Mouse (Mus musculus) myocyte (in vitro differentiated cells): ENCODE data around the gene Rrn3. TPM values are rescaled to one million over a fixed set of nuclear protein-coding genes. Genes with fewer than 3 reads are reported as not detected.
"Not testable (repeated sequence)": the region's sequence is repeated elsewhere in the genome, so short reads cannot be mapped to it uniquely, and the experiment has no call there.

Source experiments
- H3K27me3 ChIP-seq: one replicate; pipeline ENCODE4 v1.6.1; 2011; ENCODE audit not compliant: control insufficient read depth, insufficient read depth, insufficient read length
- H3K36me3 ChIP-seq: one replicate; pipeline ENCODE4 v1.6.1; 2011; ENCODE audit not compliant: control insufficient read depth, insufficient read depth
- H3K4me2 ChIP-seq: one replicate; pipeline ENCODE4 v1.6.1; 2011; ENCODE audit warnings: low read depth, control low read depth
- H3K4me3 ChIP-seq: one replicate; pipeline ENCODE4 v1.5.1; 2011; ENCODE audit warnings: mild to moderate bottlenecking, control low read depth, moderate library complexity
- H3K79me2 ChIP-seq: one replicate; pipeline ENCODE4 v1.6.1; 2011; ENCODE audit not compliant: control insufficient read depth, insufficient read depth
- H3ac ChIP-seq: one replicate; pipeline ENCODE4 v1.6.1; 2011; ENCODE audit not compliant: control insufficient read depth, insufficient read length
- CEBPB ChIP-seq: IDR thresholded peaks from 2 replicates; pipeline ENCODE4 v1.6.1; 2011; ENCODE audit warnings: mild to moderate bottlenecking, moderate library complexity; ENCODE audit not compliant: poor library complexity, insufficient read depth, severe bottlenecking
- E2F4 ChIP-seq: IDR thresholded peaks from one replicate; pipeline ENCODE4 v1.6.1; 2011; ENCODE audit warnings: mild to moderate bottlenecking, control low read depth, moderate library complexity; ENCODE audit not compliant: insufficient read depth
- MAX ChIP-seq: IDR thresholded peaks from one replicate; pipeline ENCODE4 v1.6.1; 2011; ENCODE audit warnings: low read depth, mild to moderate bottlenecking, control low read depth
- MYOD1 ChIP-seq, 3 experiments: IDR thresholded peaks; one replicate each; pipeline ENCODE4 v1.6.1; 2011; ENCODE audit warnings: control low read depth in 2 of 3, low read depth in 2 of 3, mild to moderate bottlenecking in 2 of 3, moderate library complexity in 1 of 3; ENCODE audit not compliant: insufficient read length in 2 of 3, control insufficient read depth in 1 of 3
- MYOG ChIP-seq, 3 experiments: IDR thresholded peaks; one replicate each; pipeline ENCODE4 v1.6.1; 2011; ENCODE audit warnings: control low read depth in 2 of 3, low read depth in 2 of 3, mild to moderate bottlenecking in 2 of 3; ENCODE audit not compliant: insufficient read length in 2 of 3, control insufficient read depth in 1 of 3, insufficient read depth in 1 of 3
- POLR2A ChIP-seq: IDR thresholded peaks from one replicate; pipeline ENCODE4 v1.6.1; 2011; ENCODE audit warnings: low read depth, mild to moderate bottlenecking, control low read depth, moderate library complexity; ENCODE audit not compliant: insufficient read length
- POLR2AphosphoS2 ChIP-seq: IDR thresholded peaks from one replicate; pipeline ENCODE4 v1.6.1; 2011; ENCODE audit warnings: low read depth, control low read depth; ENCODE audit not compliant: insufficient read length
- REST ChIP-seq: IDR thresholded peaks from one replicate; pipeline ENCODE4 v1.6.1; 2011; ENCODE audit warnings: mild to moderate bottlenecking, control low read depth, moderate library complexity; ENCODE audit not compliant: insufficient read depth, insufficient read length
- SRF ChIP-seq: IDR thresholded peaks from one replicate; pipeline ENCODE4 v1.6.1; 2011; ENCODE audit warnings: low read depth; ENCODE audit not compliant: control insufficient read depth, insufficient read length
- TCF12 ChIP-seq: IDR thresholded peaks from one replicate; pipeline ENCODE4 v1.6.1; 2011; ENCODE audit warnings: mild to moderate bottlenecking, control low read depth; ENCODE audit not compliant: poor library complexity, insufficient read depth, severe bottlenecking
- TCF3 ChIP-seq: IDR thresholded peaks from one replicate; pipeline ENCODE4 v1.6.1; 2011; ENCODE audit warnings: low read depth, control low read depth; ENCODE audit not compliant: insufficient read length
- USF1 ChIP-seq: IDR thresholded peaks from one replicate; pipeline ENCODE4 v1.6.1; 2011; ENCODE audit warnings: low read depth, mild to moderate bottlenecking, control low read depth, moderate library complexity
- polyA plus RNA-seq: library from polyadenylated mRNA; unstranded; fragments of >200 nt; fragmentation: generic; extraction: Trizol; gene quantifications from one replicate; pipeline ENCODE4 v1.2.1, GENCODE M21; 2012; ENCODE audit warnings: missing spikeins

The Rrn3 gene
- 40.6 TPM for polyA plus RNA-seq

DNA sequence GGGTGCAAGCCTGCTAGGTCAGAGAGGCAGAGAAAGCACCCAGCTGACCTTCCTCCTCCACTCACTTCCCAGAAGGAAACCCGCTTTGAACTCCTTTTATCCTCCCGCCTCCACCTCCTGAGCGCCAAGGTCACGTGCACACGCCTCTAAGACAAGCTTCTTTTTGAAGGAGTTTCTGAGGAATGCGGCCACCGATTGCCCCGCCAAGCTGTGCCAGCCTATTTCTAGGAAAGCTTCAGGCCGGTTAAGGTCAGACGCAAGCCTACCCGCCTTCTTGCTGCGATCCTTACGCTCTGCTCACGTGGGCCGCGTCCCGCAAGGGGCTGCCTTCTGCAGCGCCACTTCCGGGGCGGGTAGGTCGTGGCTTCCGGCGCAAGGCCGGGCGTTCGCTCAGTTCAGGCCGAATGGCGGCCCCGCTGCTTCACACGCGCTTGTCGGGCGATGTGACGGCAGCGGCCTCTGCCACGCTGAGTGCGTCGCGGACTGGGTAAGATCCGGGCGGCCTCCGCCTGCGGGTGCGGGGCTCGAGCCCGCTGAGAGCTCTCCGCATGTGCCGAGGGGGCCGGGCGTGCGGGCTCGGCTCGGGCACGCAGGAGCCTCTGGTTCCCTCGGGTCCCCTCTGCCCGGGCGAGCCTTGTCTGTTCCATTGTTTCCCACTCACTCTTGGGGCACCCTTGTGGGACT lies at the start of gene Rrn3:
TSS of gene Rrn3 (plus strand) at position 356 of the 684 bp plus-strand sequence.
- Histone ChIP-seq H3K79me2 (peaks cover 17% of the 10 kb centered on the region), H3K36me3 (peaks cover 2% of the 10 kb centered on the region), H3ac (peak within 1 kb of the TSS; percentile 18), H3K4me3 (peak within 1 kb of the TSS; percentile 78), H3K4me2 (peak within 1 kb of the TSS; percentile 97), H3K27me3 (no peaks in the 10 kb centered on the region)
- TF ChIP-seq POLR2A = peak; percentile 97
- TF ChIP-seq REST = no peak
- peak; percentile 99 for TF ChIP-seq POLR2AphosphoS2
- no peak for TF ChIP-seq CEBPB
- peak; percentile 96 for TF ChIP-seq USF1

DNA sequence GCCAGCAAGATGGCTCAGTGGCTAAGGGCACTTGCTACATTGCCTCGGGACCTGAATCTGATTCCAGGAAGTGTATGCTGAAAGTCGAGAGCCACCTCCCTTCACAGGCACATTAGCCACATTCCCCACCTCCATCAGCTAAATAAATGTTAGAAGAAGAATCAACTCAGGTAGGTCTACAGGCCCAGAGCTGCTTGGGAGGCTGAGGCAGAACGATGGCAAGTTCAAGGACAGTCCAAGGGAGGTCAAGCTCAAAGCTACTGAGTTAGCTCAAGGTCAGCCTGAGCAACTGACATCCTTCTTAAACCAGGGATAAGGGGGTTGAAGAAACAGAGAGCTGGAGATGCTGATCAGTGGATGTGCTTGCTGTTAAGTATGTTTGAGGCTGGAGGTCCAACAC lies 47.7 kb upstream of the Rrn3 start:
- Histone ChIP-seq H3ac (no peak overlapping the region), H3K4me3 (no peak overlapping the region), H3K27me3 (peaks cover 15% of the 10 kb centered on the region), H3K79me2 (no peaks in the 10 kb centered on the region), H3K4me2 (no peak overlapping the region), H3K36me3 (no peaks in the 10 kb centered on the region)
- TF ChIP-seq POLR2AphosphoS2 (no peak), MYOG (IDR thresholded peaks at IDR 0.05; ENCODE audit: control insufficient read depth in 1 of 3, insufficient read depth in 1 of 3, insufficient read length in 2 of 3, low read depth in 2 of 3) (no peak), POLR2A (no peak), MAX (no peak), MYOD1 (IDR thresholded peaks at IDR 0.05; ENCODE audit: control insufficient read depth in 1 of 3, insufficient read length in 2 of 3, low read depth in 2 of 3) (no peak), TCF3 (no peak), REST (no peak), CEBPB (no peak), SRF (no peak), E2F4 (no peak), TCF12 (no peak), USF1 (no peak)

DNA sequence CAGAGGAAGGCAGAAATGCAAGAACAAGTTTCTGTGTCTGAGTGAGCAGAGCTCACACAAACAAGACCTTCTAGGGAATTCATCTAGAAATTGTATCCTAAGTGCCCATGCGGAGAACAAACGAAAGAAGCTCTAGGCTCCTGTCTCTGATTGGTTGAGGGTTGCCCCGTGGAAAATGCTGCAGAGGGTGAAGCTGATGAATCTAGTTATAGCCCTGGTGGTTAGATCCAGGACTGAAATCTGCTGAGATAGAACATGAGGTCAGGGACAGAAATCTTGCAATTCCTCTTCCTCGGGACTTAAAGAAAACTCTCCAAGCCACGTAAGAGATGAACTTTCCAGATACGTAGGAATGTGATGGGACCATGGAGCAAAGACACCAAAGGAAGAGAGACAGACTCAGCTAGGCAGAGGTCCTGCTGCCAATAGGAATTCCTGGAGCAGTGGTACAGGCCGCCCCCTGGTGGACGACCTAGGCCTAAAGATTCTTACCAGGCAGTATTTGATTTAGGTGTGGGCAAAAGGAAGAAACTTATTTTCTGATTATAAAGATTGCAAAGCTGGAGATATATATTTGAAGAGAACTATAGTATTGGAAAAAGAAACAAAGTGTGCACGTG lies 46.9 kb upstream of the Rrn3 start:
- H3K4me2 ChIP-seq = peak overlapping the region; percentile 39
- TF ChIP-seq MAX = no peak
- TF ChIP-seq TCF3 = no peak
- TF ChIP-seq E2F4 = no peak
- no peak for TF ChIP-seq POLR2AphosphoS2
- TF ChIP-seq REST = no peak
- no peak for TF ChIP-seq MYOG (IDR thresholded peaks at IDR 0.05; ENCODE audit: control insufficient read depth in 1 of 3, insufficient read depth in 1 of 3, insufficient read length in 2 of 3, low read depth in 2 of 3)
- no peak for TF ChIP-seq POLR2A
- no peak overlapping the region for H3K4me3 ChIP-seq
- H3K36me3 ChIP-seq = no peaks in the 10 kb centered on the region
- H3K27me3 ChIP-seq = peaks cover 15% of the 10 kb centered on the region
- no peaks in the 10 kb centered on the region for H3K79me2 ChIP-seq
- H3ac ChIP-seq = no peak overlapping the region

DNA sequence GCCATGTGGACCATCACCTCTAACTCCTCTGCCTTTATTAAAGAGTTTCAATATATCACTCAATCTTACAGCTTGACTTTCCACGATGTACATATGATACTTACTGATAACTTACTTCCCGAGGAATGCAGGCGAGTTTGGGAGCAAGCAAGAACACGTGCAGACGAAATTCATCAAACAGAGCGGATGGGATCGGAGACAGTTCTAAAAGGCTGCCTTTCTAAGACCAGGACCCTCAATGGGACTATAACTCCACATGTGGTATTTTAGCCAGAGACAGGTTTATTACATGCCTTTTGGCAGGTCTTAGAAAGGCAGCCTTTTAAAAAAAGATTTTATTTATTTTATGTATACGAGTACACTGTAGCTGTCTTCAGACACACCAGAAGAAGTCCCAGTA lies 44.5 kb upstream of the Rrn3 start:
- Histone ChIP-seq H3K4me3 (no peak overlapping the region), H3K27me3 (peaks cover 7% of the 10 kb centered on the region), H3ac (no peak overlapping the region), H3K79me2 (no peaks in the 10 kb centered on the region), H3K4me2 (no peak overlapping the region), H3K36me3 (no peaks in the 10 kb centered on the region)
- TF ChIP-seq SRF (no peak), MYOD1 (IDR thresholded peaks at IDR 0.05; ENCODE audit: control insufficient read depth in 1 of 3, insufficient read length in 2 of 3, low read depth in 2 of 3) (no peak), POLR2AphosphoS2 (no peak), POLR2A (no peak), MYOG (IDR thresholded peaks at IDR 0.05; ENCODE audit: control insufficient read depth in 1 of 3, insufficient read depth in 1 of 3, insufficient read length in 2 of 3, low read depth in 2 of 3) (no peak), MAX (no peak), CEBPB (no peak), USF1 (no peak), REST (no peak), TCF3 (no peak), E2F4 (no peak), TCF12 (no peak)

DNA sequence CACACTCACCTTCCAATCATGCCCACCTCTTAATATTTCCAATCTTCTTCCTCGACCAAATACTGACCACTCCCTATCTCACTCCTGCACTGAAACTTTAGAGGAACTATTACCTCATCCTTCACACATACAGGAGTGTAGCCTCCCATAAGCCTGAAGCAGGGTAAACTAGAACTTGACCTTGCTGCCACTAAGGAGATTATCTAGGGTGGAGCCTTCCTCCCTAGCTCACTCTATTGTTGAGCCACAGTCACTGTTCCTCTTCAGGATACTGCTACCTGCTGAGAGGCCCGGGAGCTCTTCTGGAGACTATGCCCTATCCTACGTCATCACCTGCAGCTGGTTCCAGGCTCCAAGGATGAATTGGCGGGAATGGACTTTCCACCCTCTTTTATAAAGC lies 41.5 kb upstream of the Rrn3 start:
- not testable (repeated sequence) for H3K27me3 ChIP-seq, H3K4me3 ChIP-seq, H3K36me3 ChIP-seq, H3K4me2 ChIP-seq, H3ac ChIP-seq, H3K79me2 ChIP-seq
